Mouse (Mus musculus): ENCODE results near the gene Eml3. TPM values are rescaled to one million over a fixed set of nuclear protein-coding genes. Genes with fewer than 3 reads are reported as not detected.
A peak's percentile ranks its signal among the peaks of the same experiment; 100 is the strongest.

Eml3 gene
- polyA plus RNA-seq, 1 experiment from 2014 or later, result 33.5 TPM

DNA sequence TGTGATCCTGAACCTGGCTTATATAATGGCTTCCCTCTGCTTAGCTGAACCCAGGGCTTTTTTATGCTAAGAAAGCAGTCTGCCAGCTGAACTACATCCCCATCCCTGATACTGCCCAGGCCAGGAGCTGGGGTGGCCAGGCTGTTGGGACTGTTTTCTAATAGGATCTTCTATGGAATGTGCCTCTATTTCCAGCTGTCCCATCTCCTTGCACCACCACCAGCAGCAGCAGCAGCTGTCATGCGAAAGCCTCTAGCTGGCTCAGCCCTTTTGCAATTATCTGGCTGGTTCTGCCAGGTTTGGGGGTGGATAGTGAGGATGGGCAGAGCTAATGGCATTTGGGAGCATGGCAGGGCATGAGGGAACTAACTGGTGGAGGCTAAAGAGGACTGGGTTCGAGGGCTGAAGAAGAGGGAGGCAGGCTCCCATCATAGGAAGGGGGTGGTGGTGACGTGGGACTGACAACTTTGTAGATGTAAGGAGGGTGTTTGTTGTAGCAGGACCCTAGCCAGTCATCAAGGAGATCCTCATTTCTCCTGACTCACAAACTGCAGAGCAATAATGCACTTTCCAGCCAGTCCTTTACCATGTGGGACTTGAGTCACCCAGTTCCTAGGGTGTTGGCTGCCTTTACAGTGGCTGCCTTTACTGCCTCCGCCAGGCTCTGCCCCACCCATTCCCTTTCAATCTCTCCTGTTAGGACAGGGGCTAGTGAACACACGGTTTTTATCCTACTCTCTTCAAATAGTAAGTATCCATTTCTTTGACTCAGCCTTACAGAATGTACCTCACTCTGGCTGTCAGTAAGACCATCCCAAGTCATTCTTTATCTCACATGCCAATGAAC is 53.2 kb downstream of the Eml3 start:
- 51% methylated on average over 5 of the region's 5 CpGs for WGBS
- H3K36me3 ChIP-seq, result peaks cover 36% of the 10 kb centered on the region
- H3K27ac ChIP-seq, result peak overlapping the region; percentile 15
- no peaks in the 10 kb centered on the region for H3K27me3 ChIP-seq
- no peak for ATAC-seq (replicated peaks; ENCODE audit: low FRiP score)
- H3K4me3 ChIP-seq (replicated peaks), result no peak overlapping the region
- no peaks in the 10 kb centered on the region for H3K9me3 ChIP-seq (replicated peaks)
- no peak overlapping the region for H3K9ac ChIP-seq
- H3K4me1 ChIP-seq, result peaks cover 32% of the 10 kb centered on the region
- H3K4me2 ChIP-seq, result no peak overlapping the region

DNA sequence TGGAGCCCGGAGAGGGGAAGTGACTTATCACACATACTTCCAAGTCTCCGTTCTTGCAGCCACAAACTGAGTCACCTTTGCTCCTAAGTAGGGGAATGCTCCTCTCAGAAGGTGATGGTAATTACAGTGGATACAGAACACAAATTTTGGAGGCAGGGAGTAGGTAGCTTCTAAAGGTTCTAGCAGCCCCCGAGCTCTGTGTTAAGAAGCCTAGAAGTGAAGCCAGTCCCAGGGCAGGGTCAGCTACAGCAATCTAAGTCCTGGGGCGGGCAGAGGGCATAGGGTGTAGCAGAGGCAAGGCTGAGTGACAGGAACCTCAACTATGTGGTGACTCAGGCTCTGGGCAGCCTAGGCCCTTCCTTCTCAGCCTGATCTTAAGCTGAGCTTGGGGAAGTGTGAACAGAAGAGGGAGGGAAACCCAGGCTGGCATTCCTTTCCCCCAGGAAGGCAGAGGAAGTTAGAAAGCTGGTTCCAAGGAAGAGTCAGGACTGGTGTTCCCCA is 53.8 kb downstream of the Eml3 start:
- no peak overlapping the region for H3K4me2 ChIP-seq
- H3K9me3 ChIP-seq (replicated peaks), result no peaks in the 10 kb centered on the region
- no peak overlapping the region for H3K9ac ChIP-seq
- H3K4me3 ChIP-seq (replicated peaks), result no peak overlapping the region
- H3K36me3 ChIP-seq, result peaks cover 30% of the 10 kb centered on the region
- H3K27me3 ChIP-seq, result no peaks in the 10 kb centered on the region
- H3K27ac ChIP-seq, result peak overlapping the region; percentile 15
- no peak for ATAC-seq (replicated peaks; ENCODE audit: low FRiP score)
- H3K4me1 ChIP-seq, result peaks cover 38% of the 10 kb centered on the region
- 43% methylated on average over 4 of the region's 4 CpGs for WGBS

DNA sequence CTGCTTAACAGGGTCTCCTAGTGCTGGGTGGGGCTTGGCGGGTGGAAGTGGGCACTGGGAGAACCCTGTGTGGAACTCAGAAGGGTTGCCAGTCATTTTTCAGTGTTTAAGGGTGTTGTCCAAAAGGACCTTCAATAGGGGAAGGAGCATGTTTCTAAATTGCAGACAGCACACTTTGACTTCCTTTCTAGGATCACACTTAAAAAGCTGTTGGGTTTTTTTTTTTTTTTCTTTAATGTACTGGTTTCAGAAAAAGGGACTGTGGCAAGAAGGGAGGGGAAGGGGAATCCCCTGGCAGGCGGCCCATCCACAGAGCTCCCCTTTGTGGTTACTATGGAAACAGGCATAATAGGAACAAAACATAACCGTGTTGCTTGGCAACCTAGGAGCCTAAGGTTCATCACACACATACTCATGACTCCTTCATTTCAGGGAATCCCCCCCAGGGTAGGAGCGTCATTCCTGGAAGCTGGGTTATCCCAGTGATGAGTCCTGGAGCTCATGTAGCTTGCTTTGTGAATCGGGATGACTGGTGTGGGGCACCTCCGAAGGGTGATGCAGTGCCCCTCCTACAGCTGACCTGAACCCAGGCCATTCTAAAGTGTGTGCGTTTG is 55.0 kb downstream of the Eml3 start:
- no peak overlapping the region for H3K9ac ChIP-seq
- WGBS, result 18% methylated on average over 7 of the region's 7 CpGs
- H3K27me3 ChIP-seq, result no peaks in the 10 kb centered on the region
- H3K4me2 ChIP-seq, result no peak overlapping the region
- peak overlapping the region; percentile 15; the same call in 1 of the 2 replicates for H3K27ac ChIP-seq
- ATAC-seq (replicated peaks; ENCODE audit: low FRiP score), result no peak
- no peak overlapping the region for H3K4me3 ChIP-seq (replicated peaks)
- peaks cover 18% of the 10 kb centered on the region for H3K36me3 ChIP-seq
- peaks cover 48% of the 10 kb centered on the region for H3K4me1 ChIP-seq
- no peaks in the 10 kb centered on the region for H3K9me3 ChIP-seq (replicated peaks)

DNA sequence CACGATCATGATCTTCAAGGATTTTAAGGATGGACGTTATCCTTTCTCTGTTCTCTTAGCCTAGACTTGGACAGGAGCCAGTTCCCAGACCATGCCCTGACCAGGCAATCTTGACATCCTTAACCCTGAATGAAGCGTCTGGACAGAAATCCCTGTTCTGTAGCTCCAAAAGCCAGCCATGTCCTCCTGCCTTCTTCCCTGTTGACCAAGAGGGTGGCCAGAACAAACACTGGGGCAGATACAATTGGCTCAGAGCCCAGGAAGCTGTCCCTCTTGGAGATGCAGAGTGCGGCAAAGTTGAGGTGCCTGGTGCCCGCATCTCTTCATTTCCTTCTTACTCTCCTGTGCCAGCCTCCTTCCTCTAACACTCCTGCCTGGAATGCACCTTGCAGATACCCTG is 56.5 kb downstream of the Eml3 start:
- Histone ChIP-seq H3K4me3 (replicated peaks) (no peak overlapping the region), H3K4me2 (no peak overlapping the region), H3K36me3 (peaks cover 3% of the 10 kb centered on the region), H3K9me3 (replicated peaks) (no peaks in the 10 kb centered on the region), H3K4me1 (peaks cover 59% of the 10 kb centered on the region), H3K9ac (no peak overlapping the region), H3K27ac (no peak overlapping the region), H3K27me3 (no peaks in the 10 kb centered on the region)
- 63% methylated on average over 5 of the region's 5 CpGs for WGBS
- ATAC-seq (replicated peaks; ENCODE audit: low FRiP score), result no peak

DNA sequence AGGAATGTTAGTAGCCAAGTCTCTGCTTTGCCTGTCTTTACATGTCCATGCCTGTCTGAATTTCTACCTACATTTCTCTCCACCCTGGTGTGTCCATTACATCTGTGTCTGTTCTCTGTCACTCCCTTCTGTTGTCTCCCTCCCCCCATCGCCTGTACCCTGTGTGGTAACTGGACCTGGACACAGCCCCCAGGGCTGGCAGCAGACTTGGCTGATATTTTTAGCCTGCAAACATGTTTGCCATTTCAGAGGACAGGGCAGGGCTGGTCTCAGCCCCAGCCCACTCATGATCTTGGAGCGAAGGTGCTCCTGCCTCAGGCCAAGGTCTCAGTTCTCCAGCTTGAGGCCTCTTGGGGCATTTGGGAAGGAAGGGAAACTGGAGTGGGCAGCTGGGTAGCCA is 58.5 kb downstream of the Eml3 start:
- Histone ChIP-seq H3K9ac (no peak overlapping the region), H3K27me3 (no peaks in the 10 kb centered on the region), H3K4me1 (peaks cover 71% of the 10 kb centered on the region), H3K4me3 (replicated peaks) (no peak overlapping the region), H3K9me3 (replicated peaks) (no peaks in the 10 kb centered on the region), H3K27ac (no peak overlapping the region; the same call in 1 of the 2 replicates), H3K4me2 (no peak overlapping the region), H3K36me3 (no peaks in the 10 kb centered on the region)
- ATAC-seq (replicated peaks; ENCODE audit: low FRiP score), result no peak
- WGBS, result 54% methylated on average over 2 of the region's 2 CpGs

DNA sequence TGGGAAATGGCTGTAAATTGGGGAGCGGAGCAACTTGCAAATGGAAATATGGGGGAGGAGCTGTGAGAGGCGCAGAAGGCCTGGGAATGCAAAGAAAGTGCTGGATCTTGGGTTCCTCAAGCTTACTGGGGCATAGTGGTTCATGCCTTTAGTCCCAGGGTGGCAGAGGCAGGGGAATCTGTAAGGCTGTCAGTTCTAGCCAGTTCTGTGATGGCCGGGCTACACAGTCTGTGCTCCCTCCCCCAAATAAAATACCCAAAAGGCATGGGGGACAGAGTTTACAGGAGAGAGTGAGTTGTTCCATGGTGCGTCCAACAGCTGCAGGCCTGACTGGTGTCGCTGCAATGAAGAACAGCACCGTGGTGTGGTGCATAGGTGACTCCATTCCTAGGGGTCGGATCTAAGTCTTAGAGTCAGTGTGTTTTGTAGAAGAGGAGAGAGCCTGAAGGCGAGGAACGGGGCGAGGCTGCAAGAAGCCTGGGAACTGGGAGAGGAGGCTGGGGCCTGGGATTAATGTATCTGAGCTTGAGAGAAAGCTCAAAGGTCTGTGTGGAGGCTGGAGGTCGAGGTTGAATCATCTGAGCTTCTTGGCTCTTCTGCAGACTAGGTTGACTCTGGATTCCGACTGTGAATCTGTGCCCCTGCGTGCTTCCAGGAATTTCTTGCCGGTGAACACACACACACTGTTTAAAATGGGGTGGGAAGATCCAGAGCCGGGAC is 59.2 kb downstream of the Eml3 start:
- H3K4me2 ChIP-seq, result peak overlapping the region; percentile 90
- H3K9me3 ChIP-seq (replicated peaks), result no peaks in the 10 kb centered on the region
- H3K27ac ChIP-seq, result peak overlapping the region; percentile 86
- no peaks in the 10 kb centered on the region for H3K36me3 ChIP-seq
- peak overlapping the region; percentile 68 for H3K4me3 ChIP-seq (replicated peaks)
- peak overlapping the region; percentile 70 for H3K9ac ChIP-seq
- peak; percentile 0; the same call in 1 of the 2 replicates for ATAC-seq (replicated peaks; ENCODE audit: low FRiP score)
- WGBS, result 19% methylated on average over 15 of the region's 15 CpGs
- peaks cover 71% of the 10 kb centered on the region for H3K4me1 ChIP-seq
- H3K27me3 ChIP-seq, result no peaks in the 10 kb centered on the region

DNA sequence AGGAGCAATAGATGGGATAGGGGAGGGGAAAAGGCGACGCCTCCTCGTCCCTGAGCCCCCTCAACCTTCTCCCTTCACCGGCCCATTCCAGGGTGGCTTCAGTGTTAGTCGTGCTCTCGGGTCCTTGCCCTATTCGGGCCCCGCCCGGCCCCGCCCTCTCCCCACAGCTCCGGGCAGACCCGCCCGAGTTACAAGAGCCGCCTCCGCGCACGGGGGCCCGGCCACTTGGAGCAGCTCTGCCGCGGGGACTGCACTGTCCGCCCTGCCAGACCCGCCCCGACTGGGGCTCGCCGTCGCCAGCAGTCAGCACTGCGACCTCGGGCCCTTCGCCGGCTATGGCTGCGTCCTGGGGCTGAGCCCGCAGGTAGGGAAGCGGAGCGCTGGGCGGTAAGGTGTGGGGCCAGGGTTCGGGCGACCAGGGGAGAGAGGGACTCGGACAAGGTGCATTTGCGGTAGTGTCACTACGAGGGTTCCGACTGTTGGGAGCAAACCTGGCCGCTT is 59.8 kb downstream of the Eml3 start, which contains the start of gene Ahnak:
Gene Ahnak (plus strand): TSS at position 219 of the 501 bp plus-strand sequence.
- Histone ChIP-seq H3K4me1 (peaks cover 68% of the 10 kb centered on the region), H3K9ac (peak within 1 kb of the TSS; percentile 70), H3K36me3 (no peaks in the 10 kb centered on the region), H3K27ac (peak within 1 kb of the TSS; percentile 86), H3K4me3 (replicated peaks) (peak within 1 kb of the TSS; percentile 68), H3K27me3 (no peaks in the 10 kb centered on the region), H3K9me3 (replicated peaks) (no peaks in the 10 kb centered on the region), H3K4me2 (peak within 1 kb of the TSS; percentile 90)
- 0% methylated on average over 40 of the region's 42 CpGs for WGBS
- ATAC-seq (replicated peaks; ENCODE audit: low FRiP score), result peak; percentile 65

DNA sequence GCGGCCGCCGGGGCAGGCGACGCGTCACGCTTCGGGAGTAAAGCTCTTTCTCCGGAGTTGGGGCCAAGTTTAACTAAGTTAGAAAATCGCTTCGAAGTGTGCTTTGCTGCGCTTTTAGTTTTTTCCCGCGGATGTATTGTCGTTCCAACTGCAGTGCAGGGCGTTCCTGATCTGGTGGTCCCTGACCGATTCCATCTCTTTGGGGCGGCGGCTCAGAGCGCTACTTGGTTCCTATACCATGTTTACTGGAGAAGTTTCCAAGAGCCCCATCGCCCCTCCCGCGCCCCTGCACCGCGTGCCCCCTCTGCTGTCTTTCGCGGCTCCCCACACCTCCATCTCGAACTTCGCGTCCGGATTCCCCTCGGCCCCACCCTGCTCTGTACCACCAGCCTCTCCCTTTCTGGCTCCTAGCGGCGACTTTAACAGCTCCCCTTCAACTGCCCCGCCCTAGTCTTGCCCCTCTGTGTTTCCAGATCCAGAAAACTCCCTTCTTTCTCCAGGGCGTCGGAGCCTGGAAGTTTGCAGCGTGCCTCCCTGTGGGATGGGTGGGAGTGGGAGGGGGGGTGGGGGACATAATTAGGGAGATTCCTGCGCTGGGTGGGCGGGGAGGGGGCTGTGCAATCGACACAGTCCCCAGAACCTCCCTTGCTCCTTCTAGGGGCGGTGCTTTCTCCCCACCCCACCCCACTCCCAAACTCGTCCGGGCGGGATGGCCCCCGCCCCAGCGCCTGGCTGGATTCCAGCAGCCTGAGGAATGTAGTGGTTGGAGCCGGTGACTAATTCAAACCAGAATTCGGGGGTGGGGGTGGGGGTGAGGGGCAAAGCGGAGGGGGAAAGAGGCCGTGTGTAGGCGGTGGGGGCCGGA is 60.4 kb downstream of the Eml3 start:
- Histone ChIP-seq H3K9me3 (replicated peaks) (no peaks in the 10 kb centered on the region), H3K9ac (peak overlapping the region; percentile 70), H3K4me3 (replicated peaks) (peak overlapping the region; percentile 68), H3K4me2 (peak overlapping the region; percentile 90), H3K27me3 (no peaks in the 10 kb centered on the region), H3K27ac (peak overlapping the region; percentile 86), H3K36me3 (no peaks in the 10 kb centered on the region), H3K4me1 (peaks cover 62% of the 10 kb centered on the region)
- ATAC-seq (replicated peaks; ENCODE audit: low FRiP score), result peak; percentile 72
- WGBS, result under 1% methylated on average over 53 of the region's 53 CpGs

DNA sequence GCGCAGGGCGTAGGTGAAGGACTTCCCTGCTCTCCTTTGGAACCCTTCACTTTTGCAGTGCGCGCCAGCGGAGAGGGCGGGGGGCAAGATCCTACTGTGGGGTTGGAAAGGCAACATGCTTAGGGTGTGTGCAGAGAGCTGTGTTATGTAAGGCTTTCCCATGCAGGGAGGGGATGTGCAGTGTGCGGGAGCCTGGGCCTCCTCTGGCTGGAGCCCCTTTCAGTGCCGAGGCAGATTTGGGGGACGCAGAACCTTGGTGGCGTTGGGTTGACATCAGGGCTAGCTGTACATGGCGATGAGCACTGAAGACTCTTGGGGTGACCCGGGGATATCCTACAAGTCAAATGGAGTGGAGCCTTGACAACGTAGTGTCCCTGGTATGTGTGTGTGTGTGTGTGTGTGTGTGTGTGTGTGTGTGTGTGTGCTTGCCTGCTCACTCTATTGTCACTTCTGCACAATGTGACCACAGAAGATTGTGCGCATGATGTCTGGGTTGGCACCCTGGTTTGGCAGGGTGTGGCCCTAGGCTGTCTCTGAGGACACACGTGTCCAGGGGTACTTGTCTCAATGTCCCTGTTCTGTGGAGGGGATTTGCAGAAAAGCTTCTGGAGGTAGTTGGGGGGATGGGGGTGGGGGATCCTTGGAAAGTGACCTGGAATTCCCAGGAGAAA is 61.2 kb downstream of the Eml3 start:
- ATAC-seq (replicated peaks; ENCODE audit: low FRiP score), result peak; percentile 65
- H3K36me3 ChIP-seq, result no peaks in the 10 kb centered on the region
- H3K27me3 ChIP-seq, result no peaks in the 10 kb centered on the region
- peak overlapping the region; percentile 86 for H3K27ac ChIP-seq
- peak overlapping the region; percentile 90 for H3K4me2 ChIP-seq
- no peaks in the 10 kb centered on the region for H3K9me3 ChIP-seq (replicated peaks)
- H3K4me1 ChIP-seq, result peaks cover 56% of the 10 kb centered on the region
- peak overlapping the region; percentile 68 for H3K4me3 ChIP-seq (replicated peaks)
- peak overlapping the region; percentile 70 for H3K9ac ChIP-seq
- WGBS, result 17% methylated on average over 15 of the region's 15 CpGs

Measured in kidney, embryonic 15.5 days (tissue).